Mouse (Mus musculus): ENCODE measurements at regions not wholly inside any gene's neighbourhood (a gene's known extent, or its start where the extent isn't known, plus 50 kb on each side); places are given as distances from the start of the nearest gene placed in this dataset.

GRCm38 (mm10) chr7:40086236-40086635 is 568.7 kb downstream of the Zfp619 start:
- Histone ChIP-seq H3K36me3 (ENCODE audit: control insufficient read depth, insufficient read depth, low read length) (no peaks in the 10 kb centered on the region), H3K4me1 (ENCODE audit: control insufficient read depth, insufficient read depth, low read length) (no peaks in the 10 kb centered on the region), H3K27ac (ENCODE audit: insufficient read depth, low read depth, low read length) (no peak overlapping the region), H3K27me3 (replicated peaks; ENCODE audit: control insufficient read depth, insufficient read depth, low read length) (no peaks in the 10 kb centered on the region), H3K4me3 (ENCODE audit: insufficient read depth, low read depth, low read length) (no peak overlapping the region)
- WGBS, result 58% methylated on average over 2 of the region's 2 CpGs
- peak; percentile 31 for DNase-seq
- TF ChIP-seq CTCF (conservative IDR thresholded peaks at IDR 0.05; ENCODE audit: insufficient read depth, insufficient read length, low read depth, low read length) (peak; percentile 54), POLR2A (IDR thresholded peaks at IDR 0.05; ENCODE audit: low read depth, low read length) (no peak)

GRCm38 (mm10) chr7:40097094-40097493 is 579.5 kb downstream of the Zfp619 start:
- Histone ChIP-seq H3K27me3 (replicated peaks; ENCODE audit: control insufficient read depth, insufficient read depth, low read length) (no peaks in the 10 kb centered on the region), H3K27ac (ENCODE audit: insufficient read depth, low read depth, low read length) (no peak overlapping the region), H3K4me1 (ENCODE audit: control insufficient read depth, insufficient read depth, low read length) (no peaks in the 10 kb centered on the region), H3K4me3 (ENCODE audit: insufficient read depth, low read depth, low read length) (no peak overlapping the region), H3K36me3 (ENCODE audit: control insufficient read depth, insufficient read depth, low read length) (no peaks in the 10 kb centered on the region)
- no peak for TF ChIP-seq CTCF (conservative IDR thresholded peaks at IDR 0.05; ENCODE audit: insufficient read depth, insufficient read length, low read depth, low read length)
- TF ChIP-seq POLR2A (IDR thresholded peaks at IDR 0.05; ENCODE audit: low read depth, low read length), result no peak
- WGBS, result 84% methylated on average over 2 of the region's 2 CpGs
- no peak for DNase-seq

- DNase-seq, result no peak
- no peak for TF ChIP-seq POLR2A (IDR thresholded peaks at IDR 0.05; ENCODE audit: low read depth, low read length)
- no peak for TF ChIP-seq CTCF (conservative IDR thresholded peaks at IDR 0.05; ENCODE audit: insufficient read depth, insufficient read length, low read depth, low read length)
- Histone ChIP-seq H3K27me3 (replicated peaks; ENCODE audit: control insufficient read depth, insufficient read depth, low read length) (no peaks in the 10 kb centered on the region), H3K4me1 (ENCODE audit: control insufficient read depth, insufficient read depth, low read length) (no peaks in the 10 kb centered on the region), H3K27ac (ENCODE audit: insufficient read depth, low read depth, low read length) (no peak overlapping the region), H3K36me3 (ENCODE audit: control insufficient read depth, insufficient read depth, low read length) (no peaks in the 10 kb centered on the region), H3K4me3 (ENCODE audit: insufficient read depth, low read depth, low read length) (no peak overlapping the region)
- 70% methylated on average over 7 of the region's 7 CpGs for WGBS
Measured at GRCm38 (mm10) chr7:40103057-40103945, 585.7 kb downstream of the Zfp619 start.

GRCm38 (mm10) chr7:40142906-40143305 is 625.3 kb downstream of the Zfp619 start:
- peak; percentile 1 for DNase-seq
- H3K27me3 ChIP-seq (replicated peaks; ENCODE audit: control insufficient read depth, insufficient read depth, low read length), result no peaks in the 10 kb centered on the region
- WGBS, result 54% methylated on average over 4 of the region's 4 CpGs
- H3K36me3 ChIP-seq (ENCODE audit: control insufficient read depth, insufficient read depth, low read length), result no peaks in the 10 kb centered on the region
- H3K27ac ChIP-seq (ENCODE audit: insufficient read depth, low read depth, low read length), result no peak overlapping the region
- TF ChIP-seq CTCF (conservative IDR thresholded peaks at IDR 0.05; ENCODE audit: insufficient read depth, insufficient read length, low read depth, low read length), result no peak
- TF ChIP-seq POLR2A (IDR thresholded peaks at IDR 0.05; ENCODE audit: low read depth, low read length), result no peak
- no peak overlapping the region for H3K4me3 ChIP-seq (ENCODE audit: insufficient read depth, low read depth, low read length)
- H3K4me1 ChIP-seq (ENCODE audit: control insufficient read depth, insufficient read depth, low read length), result no peaks in the 10 kb centered on the region

GRCm38 (mm10) chr7:40144431-40144830 is 626.9 kb downstream of the Zfp619 start:
- TF ChIP-seq CTCF (conservative IDR thresholded peaks at IDR 0.05; ENCODE audit: insufficient read depth, insufficient read length, low read depth, low read length), result no peak
- TF ChIP-seq POLR2A (IDR thresholded peaks at IDR 0.05; ENCODE audit: low read depth, low read length), result no peak
- no peak for DNase-seq
- no peak overlapping the region for H3K27ac ChIP-seq (ENCODE audit: insufficient read depth, low read depth, low read length)
- no peaks in the 10 kb centered on the region for H3K36me3 ChIP-seq (ENCODE audit: control insufficient read depth, insufficient read depth, low read length)
- H3K27me3 ChIP-seq (replicated peaks; ENCODE audit: control insufficient read depth, insufficient read depth, low read length), result no peaks in the 10 kb centered on the region
- no peak overlapping the region for H3K4me3 ChIP-seq (ENCODE audit: insufficient read depth, low read depth, low read length)
- no peaks in the 10 kb centered on the region for H3K4me1 ChIP-seq (ENCODE audit: control insufficient read depth, insufficient read depth, low read length)
- WGBS, result 72% methylated on average over 1 of the region's 1 CpGs

- Histone ChIP-seq H3K27me3 (replicated peaks; ENCODE audit: control insufficient read depth, insufficient read depth, low read length) (no peaks in the 10 kb centered on the region), H3K4me3 (ENCODE audit: insufficient read depth, low read depth, low read length) (no peak overlapping the region), H3K36me3 (ENCODE audit: control insufficient read depth, insufficient read depth, low read length) (no peaks in the 10 kb centered on the region), H3K4me1 (ENCODE audit: control insufficient read depth, insufficient read depth, low read length) (no peaks in the 10 kb centered on the region), H3K27ac (ENCODE audit: insufficient read depth, low read depth, low read length) (no peak overlapping the region)
- TF ChIP-seq POLR2A (IDR thresholded peaks at IDR 0.05; ENCODE audit: low read depth, low read length) (no peak), CTCF (conservative IDR thresholded peaks at IDR 0.05; ENCODE audit: insufficient read depth, insufficient read length, low read depth, low read length) (no peak)
- 95% methylated on average over 2 of the region's 2 CpGs for WGBS
- DNase-seq, result no peak
Measured at GRCm38 (mm10) chr7:40177570-40177969, 660.0 kb downstream of the Zfp619 start.

GRCm38 (mm10) chr7:40195366-40195765 is 677.8 kb downstream of the Zfp619 start:
- Histone ChIP-seq H3K27ac (ENCODE audit: insufficient read depth, low read depth, low read length) (no peak overlapping the region), H3K27me3 (replicated peaks; ENCODE audit: control insufficient read depth, insufficient read depth, low read length) (no peaks in the 10 kb centered on the region), H3K4me3 (ENCODE audit: insufficient read depth, low read depth, low read length) (no peak overlapping the region), H3K4me1 (ENCODE audit: control insufficient read depth, insufficient read depth, low read length) (no peaks in the 10 kb centered on the region), H3K36me3 (ENCODE audit: control insufficient read depth, insufficient read depth, low read length) (no peaks in the 10 kb centered on the region)
- WGBS, result 72% methylated on average over 3 of the region's 3 CpGs
- no peak for TF ChIP-seq POLR2A (IDR thresholded peaks at IDR 0.05; ENCODE audit: low read depth, low read length)
- no peak for TF ChIP-seq CTCF (conservative IDR thresholded peaks at IDR 0.05; ENCODE audit: insufficient read depth, insufficient read length, low read depth, low read length)
- peak; percentile 62 for DNase-seq
